Mouse (Mus musculus): ENCODE results near the gene Clec4b2.
"Not testable (repeated sequence)": the region's sequence is repeated elsewhere in the genome, so short reads cannot be mapped to it uniquely, and the experiment has no call there.

The Clec4b2 gene

GRCm38 (mm10) chr6:123172593-123172992 lies at the start of gene Clec4b2:
TSS of gene Clec4b2 (plus strand) at chr6:123172893.
- DNase-seq: no peak

DNA sequence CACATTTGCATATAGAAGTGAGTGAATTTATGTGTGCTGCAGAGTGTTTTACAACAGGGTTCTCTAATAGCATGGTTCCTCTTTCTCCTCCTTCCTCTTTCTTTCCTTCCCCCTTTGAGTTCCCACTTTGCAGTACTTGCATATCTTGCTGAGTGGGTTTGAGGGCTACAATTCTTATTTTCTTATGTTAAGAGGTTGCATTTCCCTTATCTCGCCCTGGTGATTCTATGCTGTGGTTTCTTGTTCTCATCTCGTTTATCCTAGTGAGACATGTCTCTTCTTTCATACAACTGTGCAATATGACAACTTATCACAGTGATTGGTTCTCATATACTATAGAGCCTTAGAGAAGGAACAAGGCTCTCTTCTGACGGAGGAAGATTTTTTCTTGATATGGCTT lies 49.5 kb upstream of the Clec4b2 start:
- DNase-seq: no peak

DNA sequence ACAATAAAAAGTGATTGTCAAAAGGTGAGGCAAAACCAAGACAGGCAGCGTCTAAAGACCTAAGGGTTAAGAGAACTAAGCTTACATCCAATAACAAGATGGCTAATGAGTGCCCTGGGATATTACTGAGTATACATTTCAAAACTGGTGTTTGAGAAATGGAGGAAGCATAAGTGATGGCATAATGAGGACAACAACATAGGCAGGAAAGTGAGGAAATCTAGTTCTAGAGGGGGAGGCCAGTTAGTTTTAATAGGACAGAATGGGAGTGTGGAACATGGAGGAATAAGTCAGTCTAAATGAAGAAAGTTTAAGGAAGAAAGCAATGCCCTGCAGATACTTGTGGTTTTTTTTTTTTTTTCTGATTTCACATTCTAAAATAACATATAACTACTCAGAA lies 45.5 kb upstream of the Clec4b2 start:
- DNase-seq: no peak

GRCm38 (mm10) chr6:123137766-123138526 lies 34.7 kb upstream of the Clec4b2 start:
- not testable (repeated sequence) for DNase-seq

GRCm38 (mm10) chr6:123170106-123170505 lies 2.6 kb upstream of the Clec4b2 start:
- DNase-seq: no peak

DNA sequence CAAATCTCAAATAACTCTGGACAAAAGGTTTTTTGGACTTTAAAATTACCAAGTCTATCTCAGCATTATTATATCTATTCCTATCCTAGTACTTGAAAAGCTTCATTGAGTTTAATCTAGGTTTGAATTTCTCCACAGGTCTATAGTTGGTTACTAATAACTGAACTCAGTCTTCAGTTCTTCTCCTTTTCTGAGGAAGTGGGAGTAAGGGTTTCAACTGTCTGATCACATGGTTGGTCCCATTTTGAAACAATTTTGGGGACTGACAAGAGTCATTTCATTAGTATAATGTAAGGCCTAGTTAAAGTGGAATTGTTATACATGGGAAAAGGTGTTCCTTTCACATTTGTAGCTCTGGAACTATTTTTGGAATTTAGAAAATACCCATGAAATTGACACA lies 1.7 kb upstream of the Clec4b2 start:
- no peak for DNase-seq

- no peak for DNase-seq
These were observed 2.9 kb downstream of the Clec4b2 start for GRCm38 (mm10) chr6:123175549-123175948.

- not testable (repeated sequence) for DNase-seq
These were observed 12.2 kb downstream of the Clec4b2 start for GRCm38 (mm10) chr6:123184862-123185261.

DNA sequence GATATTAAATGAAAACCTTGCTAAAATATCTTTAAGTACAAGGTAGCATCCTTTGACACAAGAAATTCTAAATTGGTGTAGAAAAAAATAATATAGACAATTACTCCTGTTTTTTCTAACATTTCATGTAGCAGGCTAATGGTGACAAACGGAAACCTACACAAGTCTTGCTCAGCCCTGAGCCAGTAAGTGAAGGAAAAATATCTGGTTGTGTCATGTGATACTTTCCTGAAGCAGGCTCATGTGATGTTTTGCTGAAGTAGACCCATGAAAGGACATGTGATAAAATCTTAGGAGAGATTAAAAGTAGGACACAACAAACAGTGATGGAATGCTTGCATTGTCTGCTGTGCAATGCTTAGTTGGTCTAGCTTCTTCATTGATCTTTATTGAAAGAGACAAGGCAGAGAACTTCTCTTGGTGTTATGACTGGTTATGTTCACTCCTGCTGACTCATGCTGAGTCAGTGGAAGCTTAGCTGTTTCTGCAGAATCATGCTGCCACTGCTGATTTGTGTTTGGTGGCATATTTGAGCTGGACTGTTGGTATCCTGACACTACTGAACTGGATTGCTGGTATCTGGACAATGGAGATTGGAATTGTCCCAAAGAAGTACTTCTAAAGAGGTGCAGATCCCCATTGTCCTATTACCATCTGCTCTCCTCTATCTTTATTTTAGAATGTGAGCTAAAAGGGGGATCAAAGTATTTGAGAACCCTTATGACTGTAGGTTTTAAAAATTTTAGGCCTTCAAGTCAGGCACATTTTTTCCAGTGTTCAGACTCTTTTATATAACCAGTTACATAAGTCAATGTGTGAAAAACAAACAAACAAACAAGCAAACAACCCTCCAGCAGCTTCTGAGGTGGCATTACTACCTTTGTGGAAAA lies 34.7 kb downstream of the Clec4b2 start:
- no peak for DNase-seq

GRCm38 (mm10) chr6:123208077-123208439 lies 35.4 kb downstream of the Clec4b2 start:
- not testable (repeated sequence) for DNase-seq

DNA sequence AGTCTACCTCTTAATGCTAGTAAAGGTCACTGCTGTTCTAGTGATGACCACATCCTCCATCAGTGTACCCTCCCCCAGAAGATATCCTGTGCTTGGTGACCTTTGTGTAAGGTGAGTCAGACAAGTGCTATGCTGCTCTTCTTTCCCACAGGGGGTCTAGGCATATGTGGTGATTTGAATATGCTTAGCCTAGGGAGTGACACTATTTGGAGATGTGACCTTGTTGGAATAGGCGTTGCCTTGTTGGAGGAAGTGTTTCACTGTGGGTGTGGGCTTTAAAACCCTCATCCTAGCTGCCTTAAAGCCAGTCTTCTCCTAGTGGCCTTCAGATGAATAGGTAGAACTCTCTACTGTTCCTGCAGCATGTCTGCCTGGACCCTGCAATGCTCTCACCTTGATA lies 39.0 kb downstream of the Clec4b2 start:
- DNase-seq: no peak

- DNase-seq: no peak
These were observed 55.0 kb downstream of the Clec4b2 start for GRCm38 (mm10) chr6:123227519-123228166.

GRCm38 (mm10) chr6:123229644-123230043 lies 57.0 kb downstream of the Clec4b2 start, which contains the start of gene Clec4n:
TSS of gene Clec4n (plus strand) at chr6:123229843.
- no peak for DNase-seq

DNA sequence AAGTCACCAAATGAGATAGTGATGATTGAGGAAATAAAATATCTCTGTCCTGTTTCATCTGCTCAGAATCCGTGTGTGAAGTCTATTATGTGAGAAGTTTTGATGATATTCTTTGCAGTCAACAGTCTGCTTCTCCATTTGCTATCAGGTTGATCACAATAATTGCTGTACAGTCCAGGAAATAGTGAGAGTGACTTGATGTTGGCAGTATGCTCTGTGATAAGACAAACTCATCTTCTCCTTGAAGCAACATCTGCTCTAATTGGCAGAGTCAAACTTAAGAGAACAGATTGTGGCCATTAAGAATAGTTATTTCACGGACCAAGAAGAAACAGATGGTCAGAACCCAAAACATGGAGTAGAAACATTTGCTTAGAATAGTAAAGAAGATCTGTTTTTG lies 58.5 kb downstream of the Clec4b2 start:
- DNase-seq: no peak

- no peak for DNase-seq
These were observed 64.9 kb downstream of the Clec4b2 start for GRCm38 (mm10) chr6:123237582-123237981.

GRCm38 (mm10) chr6:123244201-123244600 lies 71.5 kb downstream of the Clec4b2 start:
- no peak for DNase-seq

- DNase-seq: not testable (repeated sequence)
These were observed 76.2 kb downstream of the Clec4b2 start for GRCm38 (mm10) chr6:123248862-123249261.

DNA sequence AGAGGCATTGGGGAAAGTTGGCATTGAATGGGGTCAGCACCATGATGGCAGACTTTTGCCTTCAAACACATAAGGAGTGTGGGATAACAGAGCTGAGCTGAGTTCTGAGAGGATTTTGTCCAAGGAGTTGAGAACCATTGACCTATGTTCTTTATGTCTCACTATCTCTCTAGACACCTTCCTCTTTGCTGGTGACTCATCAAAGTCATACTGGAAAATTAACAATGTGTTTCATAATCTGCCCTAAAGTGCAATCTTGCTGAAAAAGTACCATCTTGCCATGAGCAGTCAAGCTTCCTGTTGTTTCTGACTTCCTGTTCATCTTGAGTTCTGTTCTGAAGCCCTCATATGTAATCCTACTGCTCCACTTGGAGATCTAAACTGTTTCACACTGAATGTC lies 80.0 kb downstream of the Clec4b2 start:
- no peak for DNase-seq

Measured in cerebellum, postnatal 14 days (tissue).